Mouse (Mus musculus) cerebellum, postnatal 10 days (tissue): ENCODE data around the gene Slc23a4.

Source experiments
- DNase-seq, 2 experiments: peaks; one replicate each; pipeline ENCODE4 v3.0.0; 2021; ENCODE audit warnings: mixed read lengths in 2 of 2

The Slc23a4 gene

DNA sequence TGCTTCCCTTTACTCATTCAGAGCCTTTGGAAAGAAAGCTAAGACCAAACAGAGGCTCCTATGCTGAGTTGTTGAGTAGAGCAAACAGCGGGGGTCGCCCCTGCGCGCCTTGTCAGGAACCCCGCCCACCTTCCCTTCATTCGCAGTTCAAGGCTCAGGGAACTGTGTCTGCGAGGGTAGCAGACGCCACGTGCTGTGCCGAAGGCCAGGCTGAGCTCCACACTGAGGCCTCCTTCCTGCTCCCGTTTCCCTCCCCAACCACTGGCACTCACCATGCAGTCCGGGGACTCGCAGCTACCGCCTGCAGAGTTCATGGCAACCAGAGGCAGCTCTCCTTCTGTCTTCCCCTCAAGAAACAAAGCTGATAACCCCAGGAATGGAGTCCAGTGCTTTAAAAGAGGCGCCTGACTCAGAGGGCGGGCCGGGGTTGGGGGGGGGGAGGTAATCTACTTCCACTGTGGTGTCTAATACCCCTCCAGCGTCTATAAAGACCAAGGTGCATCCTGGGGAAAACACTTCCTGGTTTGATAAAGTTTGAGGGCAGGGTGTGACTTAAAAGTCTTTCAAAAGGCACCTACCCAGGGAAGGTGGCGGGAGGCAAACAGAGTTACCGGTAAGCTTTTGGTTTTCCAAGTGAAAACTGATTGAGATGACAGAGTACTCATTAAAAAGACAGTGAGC, at the start of gene Slc23a4:
Gene Slc23a4, minus strand, starts transcription at position 324 of the 681 bp plus-strand sequence.
- DNase-seq, result peak in 1 of 2 experiments; percentile 24

DNA sequence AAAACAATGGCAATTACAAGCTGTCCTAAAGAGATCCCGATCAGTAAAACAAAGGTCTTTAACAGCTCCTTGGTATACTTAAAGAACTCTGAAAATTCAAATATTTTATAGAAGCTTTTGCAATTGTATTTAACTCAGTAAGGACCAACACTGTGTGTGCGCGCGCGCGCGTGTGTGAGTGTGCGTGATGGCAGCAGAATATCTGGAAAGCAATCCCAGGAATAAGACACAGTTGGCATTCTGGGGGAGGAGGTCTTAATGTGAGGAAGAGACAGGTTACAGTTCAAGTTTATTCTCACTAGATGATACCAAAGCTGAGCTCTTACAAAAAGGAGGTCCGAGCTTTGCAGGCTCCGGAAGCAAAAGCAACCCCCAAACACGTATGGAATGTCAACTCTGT, 45.1 kb upstream of the Slc23a4 start:
- DNase-seq, result no peak

- no peak for DNase-seq
These were observed 44.5 kb upstream of the Slc23a4 start for GRCm38 (mm10) chr6:35032704-35033103.

- DNase-seq, result no peak
These were observed 42.6 kb upstream of the Slc23a4 start for GRCm38 (mm10) chr6:35030811-35031210.

DNA sequence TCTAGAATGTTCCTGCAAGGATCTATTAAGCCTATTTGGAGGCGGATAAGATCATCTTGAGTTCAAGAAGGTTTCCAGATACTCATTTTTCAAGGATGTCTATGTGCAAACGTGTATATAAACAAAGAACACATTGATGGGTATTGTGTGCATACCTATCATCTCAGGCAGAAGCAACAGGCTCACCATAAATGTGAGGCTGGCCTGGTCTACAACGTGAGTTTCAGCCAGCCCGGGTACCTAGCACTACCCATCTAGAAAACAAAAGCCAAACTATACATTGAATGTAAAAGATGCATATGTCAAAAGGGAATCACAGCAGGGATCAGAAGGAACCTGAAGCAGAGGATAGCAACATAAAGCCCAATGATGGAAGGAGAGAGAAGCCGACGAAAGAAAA, 42.0 kb upstream of the Slc23a4 start:
- no peak for DNase-seq

DNA sequence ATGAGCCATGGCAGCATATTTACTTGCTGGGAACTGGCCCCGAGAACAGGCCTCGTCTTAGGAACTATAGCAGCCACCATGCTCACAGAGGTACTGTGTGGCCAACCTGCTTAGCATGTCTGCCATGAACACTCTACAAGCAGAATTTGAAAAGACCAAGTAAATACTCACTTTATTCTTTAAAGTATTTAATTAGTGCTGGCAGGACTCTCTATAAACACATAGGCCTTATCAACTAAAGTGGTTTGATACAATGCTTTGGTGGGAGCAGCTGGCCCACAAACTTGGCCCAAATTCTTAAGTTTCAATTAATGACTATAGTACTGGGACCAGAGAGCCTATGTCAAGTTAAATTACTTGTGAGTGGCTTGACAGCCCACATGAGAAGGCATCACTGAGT, 39.8 kb upstream of the Slc23a4 start:
- DNase-seq, result peak in 1 of 2 experiments; percentile 14

DNA sequence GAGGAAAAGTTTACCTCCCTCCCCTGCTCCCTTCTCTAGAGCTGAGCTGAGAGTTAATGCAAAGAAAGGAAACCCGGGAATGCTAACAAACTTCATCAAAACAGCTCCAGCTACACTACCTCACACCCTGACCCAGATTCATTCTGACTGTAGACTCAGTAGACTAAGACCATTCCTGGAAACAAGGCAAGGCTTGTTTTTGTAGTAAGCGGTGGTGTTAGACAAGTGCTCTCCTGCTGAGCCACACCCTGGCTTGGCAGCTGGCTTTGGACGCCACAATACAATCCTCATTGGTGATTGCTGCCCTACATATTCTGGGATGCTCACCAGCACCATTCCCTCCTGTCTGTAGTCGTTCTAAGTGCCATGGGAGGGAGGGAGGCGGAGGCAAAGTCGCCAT, 39.1 kb upstream of the Slc23a4 start:
- peak; percentile 40 to 44 for DNase-seq

DNA sequence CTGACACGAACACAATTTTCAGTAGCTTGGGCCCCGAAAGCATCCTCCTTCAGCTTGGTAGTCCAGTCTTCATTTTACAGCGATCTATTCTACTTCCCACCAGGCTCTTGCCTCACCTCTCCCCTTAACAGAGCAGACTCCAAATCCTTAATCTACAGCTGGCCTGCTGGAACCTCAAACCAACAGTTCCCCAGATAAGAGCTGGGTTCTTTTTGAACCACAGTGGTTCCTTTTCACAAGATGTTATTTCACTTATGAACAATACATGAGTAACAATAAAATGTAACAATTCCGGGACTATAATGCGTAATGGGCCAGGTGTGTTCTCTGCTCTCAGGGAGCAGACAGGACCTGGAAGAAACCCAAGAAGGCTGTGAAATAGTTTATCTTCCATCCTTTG, 28.4 kb upstream of the Slc23a4 start:
- no peak for DNase-seq

- no peak for DNase-seq
These were observed 23.7 kb upstream of the Slc23a4 start for GRCm38 (mm10) chr6:35011953-35012352.

GRCm38 (mm10) chr6:35010705-35011104, 22.5 kb upstream of the Slc23a4 start:
- DNase-seq, result no peak

GRCm38 (mm10) chr6:35002261-35002669, 14.1 kb upstream of the Slc23a4 start:
- peak; percentile 93 to 94 for DNase-seq

- DNase-seq, result peak; percentile 64 to 71
These were observed 10.9 kb upstream of the Slc23a4 start for GRCm38 (mm10) chr6:34999101-34999500.

DNA sequence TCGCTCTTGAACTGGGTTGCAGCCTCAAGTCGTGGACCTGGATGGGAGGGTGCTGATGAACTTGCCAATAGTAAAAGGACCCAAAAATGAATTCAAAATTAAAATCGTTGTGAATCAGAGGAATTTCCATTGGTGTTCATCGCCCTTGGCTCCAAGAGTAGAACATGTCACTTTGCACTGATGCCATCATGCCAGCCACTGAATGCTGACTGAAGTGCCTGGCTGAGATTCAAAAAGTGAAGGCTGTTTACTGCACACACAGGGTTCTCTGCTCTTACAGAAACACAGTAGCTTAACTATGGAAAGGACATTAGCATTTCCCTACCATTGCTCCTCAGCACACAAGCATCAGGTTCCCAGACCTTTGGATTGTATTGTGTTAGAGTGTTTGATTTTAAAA, 8.3 kb upstream of the Slc23a4 start:
- DNase-seq, result no peak

GRCm38 (mm10) chr6:34995265-34995681, 7.1 kb upstream of the Slc23a4 start:
- DNase-seq, result peak; percentile 90 to 94

GRCm38 (mm10) chr6:34994692-34995091, 6.5 kb upstream of the Slc23a4 start:
- DNase-seq, result peak in 1 of 2 experiments; percentile 15

GRCm38 (mm10) chr6:34989263-34989662, 1.1 kb upstream of the Slc23a4 start:
- no peak for DNase-seq

- no peak for DNase-seq
These were observed 1.0 kb downstream of the Slc23a4 start for GRCm38 (mm10) chr6:34987085-34987645.

GRCm38 (mm10) chr6:34980661-34981060, 7.5 kb downstream of the Slc23a4 start:
- DNase-seq, result no peak

DNA sequence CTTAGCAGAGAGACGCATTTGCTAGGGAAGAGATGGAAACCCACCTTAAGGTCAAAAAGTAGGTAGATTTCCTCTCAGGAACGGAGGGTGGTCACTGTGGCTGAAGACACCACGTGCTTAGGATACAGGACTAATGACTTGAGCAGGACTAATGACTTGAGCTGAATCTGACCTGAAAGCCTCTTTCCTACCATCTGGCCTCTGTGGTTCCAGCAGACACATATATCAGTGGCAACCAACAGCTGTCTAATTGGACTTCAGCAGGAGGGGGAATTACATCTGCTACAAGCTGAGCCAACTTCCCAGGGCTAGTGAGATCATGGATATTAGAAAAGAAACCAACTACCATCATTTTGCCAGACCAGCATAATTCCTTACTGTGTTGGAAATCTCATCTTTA, 8.9 kb downstream of the Slc23a4 start:
- DNase-seq, result no peak

DNA sequence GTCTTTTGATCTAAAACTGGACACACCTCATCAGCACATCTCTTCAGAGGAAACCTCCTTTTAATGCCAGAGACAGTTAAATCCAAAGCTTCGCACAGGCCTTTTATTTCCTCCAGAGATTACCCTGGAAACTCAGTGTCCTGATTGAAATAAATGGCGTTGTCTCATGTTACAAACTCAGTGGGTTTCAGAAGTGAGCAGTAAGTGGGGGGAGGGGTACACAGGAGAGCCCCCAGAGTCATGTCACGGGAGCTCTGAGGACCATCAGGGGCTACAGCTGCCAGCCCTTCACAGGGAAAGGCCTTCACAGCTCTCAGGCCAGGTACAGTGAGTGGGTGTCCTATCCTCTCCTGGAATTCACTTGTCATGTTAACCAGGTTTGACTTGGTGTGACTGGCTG, 17.0 kb downstream of the Slc23a4 start:
- DNase-seq, result no peak

DNA sequence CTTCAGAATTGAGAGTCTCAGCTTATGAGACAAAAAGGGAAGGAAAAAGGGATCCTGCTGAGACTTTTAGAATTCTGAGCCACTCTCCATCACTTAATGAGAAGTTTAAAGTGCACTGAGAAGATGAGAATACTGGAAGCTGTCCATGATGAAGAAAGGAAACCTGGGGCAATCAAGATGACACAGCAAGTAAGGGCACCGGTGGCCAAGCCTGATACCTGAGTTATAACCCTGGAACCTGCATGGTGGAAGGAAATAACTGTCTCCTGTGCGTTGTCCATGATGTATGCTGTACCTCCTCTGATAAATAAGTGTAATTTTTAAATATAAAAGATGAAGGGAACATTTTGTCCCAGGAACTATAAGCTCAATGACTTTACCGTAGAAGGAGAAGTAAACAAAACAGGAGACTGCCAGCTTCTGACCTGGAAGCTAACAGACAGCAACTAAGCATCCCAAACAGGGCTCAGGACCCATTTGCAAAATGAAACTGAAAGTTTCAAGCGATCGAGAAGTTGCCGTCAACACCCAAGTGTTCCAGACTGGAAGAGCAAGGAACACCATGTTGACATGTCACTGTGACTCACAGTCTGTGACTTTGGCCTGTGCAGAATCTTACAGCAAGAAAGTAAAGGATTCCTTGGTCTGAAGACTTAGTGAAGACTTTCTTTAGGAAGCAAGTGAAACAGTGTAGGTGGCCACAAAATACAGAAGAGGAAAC, 22.2 kb downstream of the Slc23a4 start:
- no peak for DNase-seq

- DNase-seq, result no peak
These were observed 23.7 kb downstream of the Slc23a4 start for GRCm38 (mm10) chr6:34964550-34964949.

DNA sequence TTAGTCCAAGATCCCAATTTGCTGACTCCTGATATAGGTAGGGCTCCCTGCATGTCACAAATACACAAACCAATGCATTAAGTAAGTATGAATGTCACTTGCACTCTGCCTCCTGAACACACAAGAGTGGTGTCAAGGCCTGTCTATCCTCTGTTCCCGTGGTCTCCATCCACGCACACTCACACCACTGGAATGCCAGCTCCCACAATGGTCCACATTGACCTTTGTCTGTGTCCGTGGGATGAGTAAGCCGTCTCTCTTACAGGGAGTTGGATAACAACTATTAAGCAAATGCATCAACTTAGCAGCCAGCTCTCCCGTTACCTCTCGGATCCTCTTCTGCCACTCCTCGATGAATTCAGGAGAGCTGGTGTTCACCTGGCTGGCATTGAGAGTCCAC, 29.1 kb downstream of the Slc23a4 start:
- DNase-seq, result no peak

- no peak for DNase-seq
These were observed 32.4 kb downstream of the Slc23a4 start for GRCm38 (mm10) chr6:34955862-34956241.
